Mouse (Mus musculus): ENCODE results near the gene Slc22a18. TPM values are rescaled to one million over a fixed set of nuclear protein-coding genes. Genes with fewer than 3 reads are reported as not detected.

Gene Slc22a18
- polyA plus RNA-seq, 1 experiment from 2014 or later, result 0.91 TPM

- H3K4me2 ChIP-seq, result no peak overlapping the region
- H3K27ac ChIP-seq (ENCODE audit: poor library complexity, severe bottlenecking), result no peak overlapping the region
- no peaks in the 10 kb centered on the region for H3K27me3 ChIP-seq (replicated peaks)
- 47% methylated on average over 1 of the region's 1 CpGs for WGBS
- H3K4me1 ChIP-seq (replicated peaks), result peaks cover 22% of the 10 kb centered on the region
- no peak overlapping the region for H3K4me3 ChIP-seq
- peaks cover 60% of the 10 kb centered on the region for H3K36me3 ChIP-seq
- H3K9ac ChIP-seq, result no peak overlapping the region
- H3K9me3 ChIP-seq (replicated peaks), result no peaks in the 10 kb centered on the region
- ATAC-seq (ENCODE audit: insufficient number of reproducible peaks, low FRiP score), result no peak
Observed at GRCm38 (mm10) chr7:143538671-143539070, 65.1 kb downstream of the Slc22a18 start.

GRCm38 (mm10) chr7:143544368-143544767, 70.8 kb downstream of the Slc22a18 start:
- Histone ChIP-seq H3K27ac (ENCODE audit: poor library complexity, severe bottlenecking) (no peak overlapping the region), H3K27me3 (replicated peaks) (no peaks in the 10 kb centered on the region), H3K9ac (no peak overlapping the region), H3K4me2 (no peak overlapping the region), H3K4me1 (replicated peaks) (peaks cover 47% of the 10 kb centered on the region), H3K4me3 (no peak overlapping the region), H3K36me3 (peaks cover 27% of the 10 kb centered on the region; the same call in 1 of the 2 replicates), H3K9me3 (replicated peaks) (no peaks in the 10 kb centered on the region)
- 95% methylated on average over 2 of the region's 2 CpGs for WGBS
- ATAC-seq (ENCODE audit: insufficient number of reproducible peaks, low FRiP score), result no peak

- Histone ChIP-seq H3K9ac (no peak overlapping the region), H3K4me2 (no peak overlapping the region), H3K4me3 (no peak overlapping the region), H3K9me3 (replicated peaks) (no peaks in the 10 kb centered on the region), H3K27ac (ENCODE audit: poor library complexity, severe bottlenecking) (no peak overlapping the region), H3K27me3 (replicated peaks) (no peaks in the 10 kb centered on the region), H3K4me1 (replicated peaks) (peaks cover 42% of the 10 kb centered on the region), H3K36me3 (0 out of 2 replicates have a peak, but pooled peaks cover 20% of the 10 kb centered on the region)
- no peak for ATAC-seq (ENCODE audit: insufficient number of reproducible peaks, low FRiP score)
- 67% methylated on average over 2 of the region's 2 CpGs for WGBS
Observed at GRCm38 (mm10) chr7:143546554-143546953, 73.0 kb downstream of the Slc22a18 start.

GRCm38 (mm10) chr7:143548231-143548961, 74.9 kb downstream of the Slc22a18 start:
- Histone ChIP-seq H3K4me2 (peak overlapping the region; percentile 88), H3K4me3 (peak overlapping the region; percentile 84), H3K4me1 (replicated peaks) (peaks cover 34% of the 10 kb centered on the region), H3K9ac (peak overlapping the region; percentile 90), H3K36me3 (0 out of 2 replicates have a peak, but pooled peaks cover 20% of the 10 kb centered on the region), H3K27me3 (replicated peaks) (no peaks in the 10 kb centered on the region), H3K9me3 (replicated peaks) (no peaks in the 10 kb centered on the region), H3K27ac (ENCODE audit: poor library complexity, severe bottlenecking) (peak overlapping the region; percentile 88)
- peak; percentile 88 for ATAC-seq (ENCODE audit: insufficient number of reproducible peaks, low FRiP score)
- under 1% methylated on average over 49 of the region's 63 CpGs for WGBS

Other genes starting within 250 kb of the Slc22a18 start
- gene Cdkn1c, start 12.7 kb upstream of the Slc22a18 start, polyA plus RNA-seq (2016; fragmentation: Nextera tagmentation; extraction: Ambion mirVana), result 1,218 and 1,354 TPM in 2 replicates
- gene Phlda2, start 29.4 kb downstream of the Slc22a18 start, polyA plus RNA-seq (2016; fragmentation: Nextera tagmentation; extraction: Ambion mirVana), result 1.7 and 2.2 TPM in 2 replicates
- 236 and 244 TPM in 2 replicates for gene Nap1l4, start 75.4 kb downstream of the Slc22a18 start, polyA plus RNA-seq (2016; fragmentation: Nextera tagmentation; extraction: Ambion mirVana)
- gene Cars, start 126.4 kb downstream of the Slc22a18 start, polyA plus RNA-seq (2016; fragmentation: Nextera tagmentation; extraction: Ambion mirVana), result 28.4 and 31.3 TPM in 2 replicates
- 0.43 and 0.46 TPM in 2 replicates for gene Tnfrsf26, start 155.0 kb downstream of the Slc22a18 start, polyA plus RNA-seq (2016; fragmentation: Nextera tagmentation; extraction: Ambion mirVana)
- 2.8 and 3.1 TPM in 2 replicates for gene Tnfrsf22, start 175.9 kb downstream of the Slc22a18 start, polyA plus RNA-seq (2016; fragmentation: Nextera tagmentation; extraction: Ambion mirVana)
- 2.8 and 3.1 TPM in 2 replicates for gene Tnfrsf23, start 212.1 kb downstream of the Slc22a18 start, polyA plus RNA-seq (2016; fragmentation: Nextera tagmentation; extraction: Ambion mirVana)

Data from heart, embryonic 12.5 days (tissue).